Mouse (Mus musculus) layer of hippocampus, postnatal 10 days (tissue): ENCODE results near the gene Zc3h4. TPM values are rescaled to one million over a fixed set of nuclear protein-coding genes. Genes with fewer than 3 reads are reported as not detected.

Experiments
- DNase-seq, 2 experiments: peaks; one replicate each; pipeline ENCODE4 v3.0.0; 2021; ENCODE audit warnings: low spot score in 2 of 2
- total RNA-seq, 2 experiments: library from RNA; stranded (reverse); gene quantifications; 2 replicates each; pipeline ENCODE4 v1.2.3; 2021

The Zc3h4 gene
- total RNA-seq, 2 experiments from 2014 or later, result 46.4 to 52.8 TPM

DNA sequence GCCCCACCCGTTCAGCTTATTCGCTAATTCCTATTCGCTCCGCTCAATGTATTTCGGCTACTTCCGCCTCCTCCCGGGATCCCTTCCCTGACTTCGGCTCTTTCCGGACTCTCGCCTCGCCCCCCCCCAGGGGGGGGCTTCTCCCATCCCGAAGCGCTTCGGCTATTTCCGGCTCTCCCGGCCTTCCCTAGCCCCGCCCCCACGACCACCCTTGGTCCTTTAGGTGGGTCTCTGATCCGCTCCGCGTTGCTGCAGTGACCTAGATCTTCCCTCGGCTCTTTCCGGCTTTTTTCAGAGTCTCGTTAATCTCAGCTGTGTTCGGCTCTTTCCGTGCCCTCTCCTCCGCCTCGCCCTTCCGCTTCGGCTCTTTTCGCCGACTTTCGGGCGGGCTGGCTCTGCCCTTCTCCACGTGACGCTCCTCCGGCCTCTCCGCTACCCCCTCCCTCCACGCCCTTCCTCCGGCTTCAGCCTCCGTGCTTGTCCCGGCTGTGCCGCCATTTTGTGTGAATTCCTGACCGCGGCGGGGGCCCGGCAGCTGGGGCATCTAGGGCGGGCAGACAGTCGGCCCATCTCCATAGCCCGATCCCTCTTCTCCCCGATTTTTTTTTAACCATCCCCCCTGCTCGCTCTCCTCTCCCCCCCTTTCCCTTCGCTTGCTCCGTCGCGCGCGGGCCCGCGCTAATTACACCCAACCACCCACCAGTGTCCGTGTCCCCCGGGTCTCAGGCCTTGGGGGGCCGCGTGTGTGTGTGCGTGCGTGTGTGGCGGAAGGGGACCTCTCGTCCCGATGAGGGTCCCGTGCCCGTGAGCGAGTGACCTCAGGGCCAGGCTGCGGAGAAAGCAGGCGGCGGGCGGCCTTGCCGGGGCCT lies 656 bp upstream of the Zc3h4 start:
- peak; percentile 99 to 100 for DNase-seq

DNA sequence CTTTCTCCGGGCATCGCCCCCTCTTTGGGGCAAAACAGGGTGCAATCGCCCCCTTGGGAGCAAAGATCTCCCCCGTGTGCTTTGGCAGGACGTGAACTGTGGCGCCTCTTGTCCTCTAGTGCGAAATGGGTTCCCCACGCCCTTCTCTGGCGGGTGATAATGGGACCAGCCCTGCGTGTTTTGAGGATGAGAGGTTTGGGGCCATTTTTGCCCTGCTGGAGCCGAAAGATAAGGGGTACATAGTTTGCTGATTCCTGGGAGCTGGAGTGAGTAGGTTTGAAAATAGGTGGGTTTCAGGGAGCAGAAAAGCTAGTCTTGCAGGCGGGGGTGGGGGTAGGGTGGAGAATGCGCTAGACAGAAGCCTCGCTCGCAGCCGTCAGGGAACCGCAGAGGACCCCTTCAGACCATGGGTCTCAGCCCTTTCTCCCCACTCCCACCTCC lies 1.3 kb downstream of the Zc3h4 start:
- peak; percentile 42 to 55 for DNase-seq

DNA sequence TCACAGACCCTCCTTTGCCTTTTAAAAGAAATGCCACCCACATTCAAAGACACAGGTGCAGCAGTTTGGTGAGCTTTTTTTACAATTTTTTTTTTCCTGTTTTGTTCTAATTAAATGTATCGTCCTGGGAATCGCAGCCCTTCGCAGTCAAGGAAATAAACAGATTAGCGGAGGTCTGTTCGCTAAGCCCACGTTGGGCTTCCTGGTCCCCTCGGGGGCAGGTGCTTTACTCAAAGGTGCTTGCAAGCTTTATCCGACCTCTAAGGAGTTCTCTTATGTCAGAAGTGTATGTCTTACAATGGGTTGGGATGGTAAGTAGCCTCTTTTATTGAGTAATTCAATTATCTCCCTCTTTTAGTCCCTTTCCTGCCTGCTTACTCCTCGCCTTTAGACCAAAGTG lies 1.7 kb downstream of the Zc3h4 start:
- DNase-seq, result no peak

DNA sequence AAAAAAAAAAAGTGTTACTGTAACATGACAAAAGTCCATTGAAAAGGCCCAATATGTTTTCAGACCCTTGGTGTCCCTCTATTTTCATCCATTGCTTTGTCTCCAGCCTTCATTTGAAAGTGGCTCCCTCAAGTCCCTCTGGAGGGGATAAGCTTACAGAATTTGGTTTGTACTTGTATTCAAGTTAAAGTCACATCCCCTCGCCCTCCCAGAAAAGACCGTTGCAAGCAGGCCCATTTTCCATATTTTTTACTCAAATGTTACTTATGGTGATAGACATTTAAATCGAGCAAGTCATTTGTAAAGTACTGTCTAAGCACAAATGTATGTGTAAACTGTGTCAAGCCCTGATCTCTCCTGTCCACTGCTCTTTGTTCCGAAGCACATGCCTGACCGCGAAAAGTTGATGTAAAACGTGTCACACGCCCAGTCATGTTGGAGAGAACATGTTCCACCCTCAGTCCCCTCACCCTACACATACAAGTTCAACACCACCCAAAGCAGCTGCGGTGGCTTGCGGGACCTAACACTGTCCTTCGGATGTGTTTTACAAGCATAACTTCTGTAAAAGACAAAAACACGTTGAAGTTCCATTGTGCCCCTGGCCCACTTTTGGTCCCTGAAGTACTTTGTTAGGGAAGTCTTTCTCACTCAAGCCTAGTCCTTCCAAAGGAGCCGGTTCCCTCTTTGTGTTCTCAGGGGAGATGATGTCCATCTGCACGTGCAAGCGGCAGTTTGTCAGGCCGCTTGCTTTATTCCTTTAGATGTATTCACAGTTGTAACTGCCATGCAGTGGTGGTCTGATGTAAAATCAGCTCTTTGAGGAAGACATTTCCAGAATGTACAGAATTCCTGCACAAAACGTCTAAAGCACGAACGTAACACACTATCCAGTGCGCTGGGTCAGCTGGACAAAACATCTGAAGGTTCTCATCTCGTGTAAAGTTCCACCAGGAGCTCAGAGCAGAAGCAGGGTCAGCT lies 2.5 kb downstream of the Zc3h4 start:
- DNase-seq, result no peak

DNA sequence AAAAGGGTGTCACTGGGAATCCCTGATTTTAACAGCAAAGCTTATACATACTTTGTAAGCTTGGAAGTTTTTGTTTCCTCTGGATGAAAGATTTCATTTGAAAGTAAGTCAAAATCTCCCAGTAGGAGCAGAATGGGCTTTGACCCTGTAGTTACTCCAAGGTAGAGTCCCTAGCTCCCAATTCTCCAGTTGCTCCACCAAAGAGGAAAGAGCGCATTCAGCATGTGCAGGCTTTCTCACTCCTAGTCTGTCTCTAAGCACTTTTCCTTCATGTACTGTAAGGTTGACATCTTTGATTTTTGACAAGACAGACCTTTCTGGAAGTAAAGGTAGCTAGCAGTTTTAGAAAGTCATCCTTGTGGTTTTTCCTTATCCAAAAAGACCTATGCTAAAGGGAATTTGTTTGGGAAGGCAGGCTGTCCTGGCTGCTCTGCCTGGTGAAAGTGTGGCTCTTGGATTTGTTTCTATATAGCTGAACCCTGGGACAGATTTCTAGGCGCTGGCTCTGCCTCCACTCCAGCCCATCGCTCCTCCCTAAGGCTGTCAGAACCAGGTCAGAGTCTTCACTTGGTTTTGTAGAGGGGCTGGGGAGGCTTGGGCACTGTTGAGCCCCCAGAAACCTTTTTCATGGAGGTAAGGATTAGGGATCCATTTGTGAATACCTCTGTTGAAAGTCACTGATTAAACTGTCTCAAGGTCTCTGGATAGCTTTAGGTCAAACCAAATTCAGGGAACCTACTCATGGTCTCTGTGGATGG lies 3.8 kb downstream of the Zc3h4 start:
- no peak for DNase-seq

DNA sequence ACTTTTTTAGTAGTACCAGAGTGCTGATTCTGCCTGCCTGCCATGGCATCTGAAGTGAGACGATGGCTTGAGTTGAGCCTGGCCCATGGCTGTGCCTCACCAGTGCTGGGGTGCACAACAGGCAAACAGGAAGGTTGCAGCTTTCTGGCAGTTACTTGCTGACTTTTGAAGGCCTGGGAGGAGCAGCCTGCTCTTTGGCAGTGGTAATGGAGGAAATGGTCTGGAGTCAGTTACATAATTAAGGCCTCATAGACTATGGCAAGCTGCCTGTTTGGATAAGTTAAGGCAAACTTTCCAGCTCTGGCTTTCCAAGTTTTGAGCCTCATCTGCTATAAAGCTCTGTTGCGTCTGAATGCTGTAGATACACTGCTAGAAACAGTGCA lies 4.4 kb downstream of the Zc3h4 start:
- no peak for DNase-seq

DNA sequence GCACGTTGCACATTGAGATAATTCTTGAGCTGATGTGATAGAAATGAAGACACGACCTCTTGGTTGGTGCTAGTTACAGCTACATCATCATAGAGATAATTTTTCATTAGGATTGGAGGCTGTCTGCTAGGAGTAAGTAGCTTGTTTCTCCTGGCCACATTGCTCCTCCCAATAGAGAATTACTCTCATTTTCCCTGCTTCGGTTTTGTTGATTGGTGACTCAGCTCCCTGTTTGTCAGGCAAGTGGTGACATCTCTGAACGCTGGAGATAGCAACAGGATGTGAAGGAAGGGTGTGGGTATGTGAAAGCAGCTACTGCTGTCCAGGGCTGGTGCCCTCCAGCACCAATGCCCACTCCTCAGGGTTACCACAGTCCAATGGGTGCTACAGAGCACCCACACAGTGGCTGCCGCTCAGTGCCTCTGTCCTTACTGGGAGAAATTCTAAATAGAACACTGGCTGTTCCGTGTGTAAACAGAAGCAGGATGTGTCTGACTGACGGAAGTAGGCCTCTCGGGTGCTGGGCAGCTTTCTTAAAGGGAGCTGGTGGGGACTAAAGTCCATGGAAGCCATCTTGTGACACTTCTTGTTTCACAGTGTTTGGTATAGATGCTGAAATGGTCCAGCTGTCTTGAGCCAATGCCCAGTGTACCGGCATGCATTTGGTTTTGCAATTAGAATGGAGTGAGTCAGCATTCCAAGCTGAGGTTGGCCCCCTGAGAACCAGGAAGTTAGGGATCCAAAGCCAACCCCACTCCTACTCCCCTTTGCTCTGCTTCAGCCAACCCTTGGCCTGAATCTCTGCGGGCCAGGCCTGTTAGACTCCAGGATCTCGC lies 5.0 kb downstream of the Zc3h4 start:
- peak; percentile 36 to 37 for DNase-seq

DNA sequence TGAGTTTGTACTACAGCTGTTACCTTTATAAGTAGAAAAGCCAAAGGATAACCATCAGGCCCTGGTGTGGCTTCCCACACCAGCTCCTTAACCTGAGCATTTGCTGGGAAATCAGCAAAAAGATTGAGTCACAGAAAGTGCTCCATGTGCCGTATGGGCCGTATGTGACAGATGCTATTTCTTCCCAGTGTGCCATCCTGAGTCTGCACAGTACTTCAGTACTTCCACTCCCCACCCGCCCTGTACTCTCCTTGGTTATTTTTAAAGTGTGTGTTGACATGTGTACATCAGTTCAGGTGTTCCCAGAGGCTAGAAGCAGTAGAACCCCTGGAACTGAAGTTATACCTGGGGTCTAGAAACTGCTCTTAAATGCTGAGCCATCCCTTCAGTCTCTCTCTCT lies 6.3 kb downstream of the Zc3h4 start:
- no peak for DNase-seq

DNA sequence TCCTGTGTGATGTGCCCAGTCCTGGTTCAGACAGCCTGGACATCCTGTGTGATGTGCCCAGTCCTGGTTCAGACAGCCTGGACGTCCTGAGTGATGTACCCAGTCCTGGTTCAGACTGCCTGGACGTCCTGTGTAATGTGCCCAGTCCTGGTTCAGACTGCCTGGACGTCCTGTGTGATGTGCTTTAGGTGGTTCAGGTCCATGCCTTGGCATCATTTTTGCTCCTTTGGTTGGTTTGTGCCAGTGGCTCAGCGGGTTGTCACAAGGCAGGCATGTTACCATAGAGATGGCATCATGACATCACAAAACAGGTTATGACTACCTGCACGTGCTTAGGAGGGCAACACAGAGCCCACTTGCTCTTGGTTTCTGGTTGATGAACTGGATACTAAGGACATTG lies 10.4 kb downstream of the Zc3h4 start:
- DNase-seq, result no peak

DNA sequence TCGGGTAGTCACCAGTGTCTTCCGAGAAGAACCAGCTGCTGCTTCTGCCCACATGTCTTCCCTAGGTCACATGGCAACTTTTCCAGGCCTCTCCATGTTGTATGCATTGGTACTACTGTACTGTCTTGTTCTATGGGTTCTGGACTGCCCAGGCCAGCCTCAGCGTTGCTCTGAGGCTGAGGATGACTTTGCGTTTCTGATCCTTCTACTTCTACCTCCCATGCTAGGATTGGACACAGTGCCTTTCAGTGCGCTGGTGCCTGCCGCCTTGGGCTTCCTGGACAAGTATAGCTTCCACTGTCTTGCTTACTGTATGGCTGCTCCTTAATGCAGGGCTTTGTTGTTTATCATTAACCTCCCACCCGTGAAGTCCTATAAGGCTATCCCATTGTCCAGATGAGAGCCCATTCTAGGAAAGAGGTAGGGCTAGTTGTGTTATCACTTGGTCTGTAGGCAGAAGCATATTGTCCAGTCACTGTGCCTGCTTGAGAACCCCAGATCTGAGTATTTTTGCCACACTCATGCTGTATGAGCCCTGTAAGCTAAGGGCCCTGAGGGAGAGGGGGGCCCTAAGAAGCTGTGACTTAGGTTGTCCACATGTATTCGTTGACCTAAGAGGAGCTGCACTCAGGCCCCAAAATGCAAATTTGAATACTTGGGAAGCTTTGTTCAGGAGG lies 11.6 kb downstream of the Zc3h4 start:
- DNase-seq, result no peak

DNA sequence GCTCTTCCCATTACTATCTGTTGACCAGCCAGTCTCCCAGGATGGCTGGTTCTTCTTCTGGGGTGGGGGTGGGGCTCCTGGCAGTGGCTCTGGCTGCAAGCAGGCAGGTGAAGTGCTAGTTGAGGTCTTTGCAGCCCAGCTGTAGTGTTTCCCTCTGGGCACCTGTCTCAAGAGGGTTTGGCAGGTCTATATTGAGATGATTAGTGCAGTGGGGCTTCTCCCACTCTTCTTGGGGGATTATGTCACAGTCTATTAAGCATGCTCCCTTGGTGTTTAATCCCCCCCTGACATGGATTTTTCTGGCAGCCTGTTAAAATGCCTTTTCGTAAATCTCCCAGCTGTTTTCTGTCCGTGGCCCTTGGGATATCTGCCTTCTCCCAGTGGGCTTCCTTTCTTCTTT lies 12.2 kb downstream of the Zc3h4 start:
- DNase-seq, result no peak

DNA sequence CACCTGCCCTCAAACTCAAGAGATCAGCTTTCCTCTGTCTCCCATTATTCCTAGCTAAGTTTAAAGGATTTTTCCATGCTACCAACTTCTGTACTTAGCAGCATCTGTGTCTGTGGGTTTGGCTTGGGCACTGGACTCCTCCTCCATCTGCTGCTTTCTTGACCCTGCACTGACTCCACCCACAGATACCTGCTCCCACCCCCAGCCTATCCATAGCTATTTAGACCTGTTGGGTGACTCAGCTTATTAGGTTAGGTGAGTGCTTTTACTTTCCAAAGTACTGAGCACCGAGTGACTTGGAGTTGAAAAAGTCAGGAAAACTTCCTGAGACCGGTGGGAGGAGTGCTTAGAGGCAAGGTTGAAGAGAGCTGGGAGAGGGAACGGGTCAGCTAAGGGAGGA lies 14.7 kb downstream of the Zc3h4 start:
- DNase-seq, result no peak

DNA sequence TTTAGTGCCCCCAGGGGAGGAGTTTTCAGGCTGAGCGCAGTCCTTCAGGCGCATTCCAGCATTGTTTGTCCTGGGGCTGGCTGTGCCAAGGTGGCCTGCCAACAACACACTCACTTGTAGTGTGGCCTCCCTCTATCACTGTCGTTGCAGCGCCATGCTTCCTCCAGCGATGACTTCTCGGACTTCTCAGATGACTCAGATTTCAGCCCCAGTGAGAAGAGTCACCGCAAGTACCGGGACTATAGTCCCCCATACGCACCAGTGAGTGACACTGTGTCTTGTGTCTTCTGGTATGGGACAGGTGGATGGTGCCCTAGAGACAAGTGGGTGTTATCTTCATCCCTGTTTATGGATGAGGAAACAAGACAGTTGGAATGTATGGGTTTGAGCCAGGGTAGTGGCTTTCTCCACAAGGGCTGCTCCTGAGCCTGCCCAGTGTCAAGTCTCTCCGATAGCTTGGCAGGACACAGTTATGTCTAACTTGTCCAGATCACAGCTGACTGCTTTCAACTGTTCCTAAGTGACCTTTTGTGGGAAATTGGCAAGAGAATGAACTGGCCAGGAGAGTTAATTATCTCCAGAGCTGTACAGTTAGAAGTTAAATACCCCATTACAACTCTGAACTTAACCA lies 16.5 kb downstream of the Zc3h4 start:
- no peak for DNase-seq

DNA sequence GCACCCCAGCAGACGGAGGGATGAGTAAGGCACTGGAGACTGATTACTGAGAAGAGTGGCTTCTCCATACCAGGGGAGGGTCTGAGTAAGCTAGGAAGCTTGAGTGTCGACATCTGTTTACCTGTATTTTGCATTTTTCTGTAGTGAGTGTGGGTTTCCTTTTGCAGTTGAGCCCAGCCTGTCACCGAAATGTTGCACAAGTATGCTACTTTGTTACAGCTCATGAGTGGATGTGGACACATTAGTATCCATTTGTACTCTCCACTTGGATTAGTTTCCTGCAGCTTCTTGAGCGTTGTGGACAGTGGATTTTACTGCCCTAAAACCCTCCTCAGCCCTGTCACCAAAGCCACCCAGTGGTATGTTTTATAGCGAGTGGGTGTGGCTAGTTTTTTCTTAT lies 18.0 kb downstream of the Zc3h4 start:
- no peak for DNase-seq

DNA sequence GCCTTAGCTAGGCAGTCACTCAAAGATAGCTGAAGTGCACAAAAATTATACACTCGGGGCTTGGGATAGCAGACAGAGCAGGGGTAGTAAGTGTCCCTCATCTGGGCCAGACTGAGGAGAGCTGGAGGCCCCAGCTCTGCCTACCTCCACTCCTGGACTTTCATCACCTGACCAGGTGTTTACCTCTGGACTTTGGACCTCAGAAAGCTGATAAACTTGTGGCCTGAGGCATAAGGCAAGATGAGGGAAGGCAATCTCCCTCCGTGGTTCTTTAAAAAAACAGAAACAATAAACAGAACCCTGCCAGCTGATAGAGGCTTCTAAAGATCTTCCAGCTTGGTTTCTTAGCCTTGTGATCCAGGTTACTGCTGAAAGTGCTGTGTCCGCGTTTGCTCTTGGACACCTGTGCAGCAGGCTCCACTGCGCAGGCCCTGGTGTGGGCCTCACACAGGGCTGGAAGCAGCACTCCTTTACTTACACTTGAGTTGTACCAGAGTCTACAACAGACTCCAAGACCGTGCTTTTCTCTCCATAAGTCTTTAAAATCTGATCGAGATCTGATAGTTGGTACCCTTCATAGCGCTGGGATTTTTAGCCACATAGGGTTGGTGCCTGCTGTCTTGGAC lies 19.9 kb downstream of the Zc3h4 start:
- DNase-seq, result no peak

DNA sequence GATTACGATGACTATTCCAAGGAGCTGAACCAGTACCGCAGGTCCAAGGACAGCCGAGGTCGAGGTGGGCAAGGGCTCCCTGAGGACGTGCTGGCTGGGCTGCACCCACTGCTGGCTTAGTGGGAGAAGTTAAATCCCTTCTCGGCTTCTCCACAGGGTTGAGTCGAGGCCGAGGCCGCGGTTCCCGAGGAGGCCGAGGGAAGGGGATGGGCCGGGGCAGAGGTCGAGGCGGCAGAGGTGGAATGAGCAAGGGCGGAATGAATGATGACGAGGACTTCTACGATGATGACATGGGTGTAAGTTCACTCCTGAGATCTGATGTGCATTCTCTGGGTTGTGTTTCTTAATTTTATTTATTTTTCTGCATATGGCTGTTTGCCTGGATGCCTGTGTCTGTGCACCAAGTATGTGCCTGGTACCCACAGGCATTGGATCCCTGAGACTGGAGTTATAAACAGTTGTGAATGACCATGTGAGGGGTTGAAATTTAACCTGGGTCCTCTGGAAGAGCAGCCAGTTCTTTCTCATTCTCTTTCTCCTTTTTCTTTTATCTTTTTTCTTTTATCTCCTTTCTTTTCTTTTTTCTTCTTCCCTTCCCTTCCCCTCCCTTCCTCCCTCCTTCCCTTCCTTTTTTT lies 21.6 kb downstream of the Zc3h4 start:
- no peak for DNase-seq

DNA sequence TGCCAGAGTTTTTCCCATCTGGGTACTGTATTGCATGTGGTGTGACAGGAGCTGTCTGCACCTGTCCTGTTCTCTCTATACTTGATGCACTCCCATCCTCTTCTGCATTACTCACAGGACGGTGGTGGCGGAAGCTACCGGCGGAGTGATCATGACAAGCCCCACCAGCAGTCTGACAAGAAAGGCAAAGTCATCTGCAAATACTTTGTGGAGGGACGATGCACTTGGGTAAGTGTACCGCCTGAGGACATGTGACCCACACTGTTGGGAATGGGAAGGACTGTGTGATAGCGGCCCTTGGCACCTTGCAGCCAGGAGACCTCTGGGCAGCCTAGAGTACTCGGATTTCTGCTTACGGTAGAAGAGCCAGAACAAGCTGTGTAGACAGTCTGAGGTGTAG lies 23.0 kb downstream of the Zc3h4 start:
- no peak for DNase-seq

DNA sequence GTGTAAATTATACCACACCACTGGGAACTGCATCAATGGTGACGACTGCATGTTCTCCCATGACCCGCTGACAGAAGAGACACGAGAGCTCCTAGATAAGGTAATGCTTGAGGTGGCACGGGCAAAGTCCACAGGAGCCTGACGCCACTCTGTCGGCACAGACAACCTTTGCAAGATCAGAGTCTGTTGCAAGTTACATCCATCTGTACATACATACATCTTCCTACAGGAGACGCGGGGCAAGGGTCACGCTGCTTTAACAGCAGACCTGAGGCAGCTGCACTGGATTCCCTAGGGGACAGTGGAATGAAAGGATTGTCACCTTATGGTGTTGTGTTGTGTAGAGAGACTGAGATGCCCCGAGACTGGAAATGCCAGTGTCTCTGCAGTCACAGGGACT lies 25.0 kb downstream of the Zc3h4 start:
- DNase-seq, result no peak
